ENCODE assay signal across 21 mouse cellular contexts in genomic region chrX:36741278-36741677, GRCm38 (mm10). TPM values are rescaled to one million over a fixed set of nuclear protein-coding genes. Genes with fewer than 3 reads are reported as not detected.
DNase-seq lines count a peak whose midpoint lies in the region; ATAC-seq lines count a peak whose summit lies in the region.
"Had no signal": no experiment of that assay in that cellular context is flagged by ENCODE, and none has a peak within 500 bp of the region (broad histone marks: within the 10 kb centered on the region; RNA-seq: fewer than 3 reads in every experiment).

No protein-coding gene starts in this region.

- H3K27me3 ChIP-seq in midbrain, embryonic 15.5 days (replicated peaks): no peaks in the 10 kb centered on the region
- H3K27me3 ChIP-seq in midbrain, embryonic 16.5 days (ENCODE audit: control insufficient read depth, insufficient read depth, low read depth, low read length): no peaks in the 10 kb centered on the region
- H3K27me3 ChIP-seq: embryonic facial prominence, embryonic 12.5 days; forebrain, embryonic 12.5 days; heart, embryonic 12.5 days; limb, embryonic 13.5 days; neural tube, embryonic 13.5 days had no signal

- no peak overlapping the region for H3K27ac ChIP-seq in midbrain, embryonic 15.5 days
- no peak overlapping the region for H3K27ac ChIP-seq in midbrain, embryonic 16.5 days (ENCODE audit: low read length)
- H3K27ac ChIP-seq: embryonic facial prominence, embryonic 12.5 days; forebrain, embryonic 12.5 days; left cerebral cortex, adult 2 months; limb, embryonic 13.5 days; neural tube, embryonic 13.5 days had no signal

- H3K9ac ChIP-seq in midbrain, embryonic 15.5 days: no peak overlapping the region
- H3K9ac ChIP-seq in midbrain, embryonic 16.5 days (ENCODE audit: low read depth, low read length): no peak overlapping the region
- H3K9ac ChIP-seq: embryonic facial prominence, embryonic 12.5 days; forebrain, embryonic 12.5 days; heart, embryonic 12.5 days; limb, embryonic 13.5 days; neural tube, embryonic 13.5 days had no signal

- 0 out of 2 replicates have a peak, but pooled peaks have one; percentile 54 for ATAC-seq in midbrain, embryonic 15.5 days (replicated peaks)
- ATAC-seq in midbrain, embryonic 16.5 days: no peak; the same call in 1 of the 2 replicates
- ATAC-seq in megakaryocyte-erythroid progenitor cell, adult 5-6 weeks (replicated peaks; ENCODE audit: low FRiP score, low TSS enrichment, poor library complexity, severe bottlenecking): peak; percentile 76
- ATAC-seq: inflammation-experienced regulatory T-cells, adult 6 months had no signal

- no peak overlapping the region for H3K4me3 ChIP-seq in midbrain, embryonic 15.5 days
- H3K4me3 ChIP-seq in midbrain, embryonic 16.5 days (ENCODE audit: low read depth, low read length): no peak overlapping the region
- H3K4me3 ChIP-seq: embryonic facial prominence, embryonic 12.5 days; forebrain, embryonic 12.5 days; heart, embryonic 12.5 days; left cerebral cortex, adult 2 months; limb, embryonic 13.5 days; neural tube, embryonic 13.5 days had no signal

- H3K4me2 ChIP-seq in midbrain, embryonic 15.5 days: no peak overlapping the region
- H3K4me2 ChIP-seq in midbrain, embryonic 16.5 days (ENCODE audit: low read length): no peak overlapping the region
- H3K4me2 ChIP-seq: embryonic facial prominence, embryonic 12.5 days; forebrain, embryonic 12.5 days; heart, embryonic 12.5 days; limb, embryonic 13.5 days; neural tube, embryonic 13.5 days had no signal

- no peaks in the 10 kb centered on the region for H3K36me3 ChIP-seq in midbrain, embryonic 15.5 days (replicated peaks)
- H3K36me3 ChIP-seq in midbrain, embryonic 16.5 days (ENCODE audit: control insufficient read depth, insufficient read depth, low read length): no peaks in the 10 kb centered on the region
- H3K36me3 ChIP-seq: embryonic facial prominence, embryonic 12.5 days; forebrain, embryonic 12.5 days; heart, embryonic 12.5 days; limb, embryonic 13.5 days; neural tube, embryonic 13.5 days had no signal

- DNase-seq in MN1 (ENCODE audit: low spot score) (peak; percentile 16), liver (peak; percentile 59)
- DNase-seq in retina, embryonic 14.5 days (ENCODE audit: low spot score): no peak
- DNase-seq in gastrocnemius, postnatal 25 days: no peak
- DNase-seq: adrenal gland, postnatal 25 days; cerebellum, postnatal 10 days; heart, postnatal 36 days; kidney, adult 9 months; lung, postnatal 10 days; thymus, postnatal 14 days had no signal

- WGBS in midbrain, embryonic 15.5 days: 34% methylated on average over 6 of the region's 6 CpGs
- 27% methylated on average over 6 of the region's 6 CpGs for WGBS in midbrain, embryonic 16.5 days

- H3K4me1 ChIP-seq in midbrain, embryonic 15.5 days: peaks cover 5% of the 10 kb centered on the region; the same call in 1 of the 2 replicates
- H3K4me1 ChIP-seq in midbrain, embryonic 16.5 days (ENCODE audit: control insufficient read depth, insufficient read depth, low read length): no peaks in the 10 kb centered on the region
- H3K4me1 ChIP-seq: embryonic facial prominence, embryonic 12.5 days; forebrain, embryonic 12.5 days; heart, embryonic 12.5 days; limb, embryonic 13.5 days had no signal

- no peaks in the 10 kb centered on the region for H3K9me3 ChIP-seq in midbrain, embryonic 15.5 days
- no peaks in the 10 kb centered on the region for H3K9me3 ChIP-seq in midbrain, embryonic 16.5 days (replicated peaks; ENCODE audit: control insufficient read depth, low read length, poor library complexity, severe bottlenecking)
- H3K9me3 ChIP-seq: embryonic facial prominence, embryonic 12.5 days; forebrain, embryonic 12.5 days; heart, embryonic 12.5 days; limb, embryonic 13.5 days; neural tube, embryonic 13.5 days had no signal

RNA-seq across cellular contexts. Expression of gene Slc25a43, which starts 2.2 kb away (rescaled TPM):
- 0.70 and 0.99 TPM in 2 replicates for polyA plus RNA-seq in midbrain, embryonic 15.5 days (2015; fragmentation: Nextera tagmentation; extraction: Ambion mirVana)
- polyA plus RNA-seq in midbrain, embryonic 16.5 days (2015; fragmentation: Nextera tagmentation; extraction: Ambion mirVana): 0.93 and 0.94 TPM in 2 replicates
- not detected in 2 replicates for total RNA-seq in megakaryocyte-erythroid progenitor cell, adult 5-6 weeks (2014; fragmentation: Nextera tagmentation)
- not detected in 2 replicates for total RNA-seq in megakaryocyte-erythroid progenitor cell, adult 5-6 weeks (2017)
- total RNA-seq in gastrocnemius, postnatal 25 days (2021): under 1 TPM in 1 of 2 experiments, not detected in 1; 0.32 TPM
- total RNA-seq: monocyte, adult 5-6 weeks had no signal

RNA-seq across cellular contexts. Expression of gene Slc25a5, which starts 54.2 kb away (rescaled TPM):
- 441 and 470 TPM in 2 replicates for polyA plus RNA-seq in midbrain, embryonic 15.5 days (2015; fragmentation: Nextera tagmentation; extraction: Ambion mirVana)
- polyA plus RNA-seq in midbrain, embryonic 16.5 days (2015; fragmentation: Nextera tagmentation; extraction: Ambion mirVana): 408 and 436 TPM in 2 replicates
- 645 and 809 TPM in 2 replicates for total RNA-seq in megakaryocyte-erythroid progenitor cell, adult 5-6 weeks (2014; fragmentation: Nextera tagmentation)
- total RNA-seq in megakaryocyte-erythroid progenitor cell, adult 5-6 weeks (2017): 912 and 1,001 TPM in 2 replicates
- 10 to 100 TPM; 78.5 to 87.7 TPM for total RNA-seq in gastrocnemius, postnatal 25 days (2021)

Comparison
In these comparisons a context has a peak if more than half of its experiments do, and no peak if none do; other contexts are left out.
1. DNase-seq: peak in MN1 (single experiment) and liver (single experiment); none in retina, embryonic 14.5 days (single experiment) and gastrocnemius, postnatal 25 days (single experiment).
2. RNA of gene Slc25a5, which starts 54.2 kb away (total RNA-seq): 645 to 1,001 TPM in megakaryocyte-erythroid progenitor cell, adult 5-6 weeks; 78.5 to 87.7 TPM in gastrocnemius, postnatal 25 days; every median in the first group is over 4 times any median in the second.